Mouse (Mus musculus) stomach, postnatal 0 days (tissue): ENCODE results near the gene Calm3. TPM values are rescaled to one million over a fixed set of nuclear protein-coding genes. Genes with fewer than 3 reads are reported as not detected.

Source experiments
- ATAC-seq: fragments of 200-750 bp; cut with Nextera tagmentation; 2 replicates; pipeline ENCODE4 v1.8.0; 2017; ENCODE audit not compliant: low FRiP score, low TSS enrichment
- DNase-seq: peaks from one replicate; pipeline ENCODE4 v3.0.0-alpha.2; 2016; ENCODE audit warnings: low spot score
- H3K27ac ChIP-seq: fragments of 300-500 bp; sonication (generic); replicated peaks from 2 replicates; pipeline ENCODE4 v1.5.1; 2014; ENCODE audit warnings: mild to moderate bottlenecking, control low read depth
- H3K27me3 ChIP-seq: fragments of 300-500 bp; sonication (generic); 2 replicates; pipeline ENCODE4 v1.6.1; 2014; ENCODE audit warnings: low read length; ENCODE audit not compliant: control insufficient read depth, insufficient read depth
- H3K36me3 ChIP-seq: fragments of 300-500 bp; sonication (generic); 2 replicates; pipeline ENCODE4 v1.6.1; 2014; ENCODE audit warnings: low read length, mixed read lengths; ENCODE audit not compliant: control insufficient read depth, insufficient read depth
- H3K4me1 ChIP-seq: fragments of 300-500 bp; sonication (generic); replicated peaks from 2 replicates; pipeline ENCODE4 v1.6.1; 2014; ENCODE audit warnings: antibody characterized with exemption; ENCODE audit not compliant: control insufficient read depth, insufficient read depth
- H3K4me2 ChIP-seq: fragments of 300-500 bp; sonication (generic); replicated peaks from 2 replicates; pipeline ENCODE4 v1.6.1; 2014; ENCODE audit warnings: low read depth, mild to moderate bottlenecking, control low read depth, moderate library complexity
- H3K4me3 ChIP-seq: fragments of 300-500 bp; sonication (generic); 2 replicates; pipeline ENCODE4 v1.5.1; 2014; ENCODE audit warnings: low read depth, low read length, control low read depth
- H3K9ac ChIP-seq: fragments of 300-500 bp; sonication (generic); 2 replicates; pipeline ENCODE4 v1.6.1; 2014; ENCODE audit warnings: mild to moderate bottlenecking, low read length, control low read depth, mixed read lengths
- H3K9me3 ChIP-seq: fragments of 300-500 bp; sonication (generic); 2 replicates; pipeline ENCODE4 v1.6.1; 2016; ENCODE audit warnings: low read length; ENCODE audit not compliant: control insufficient read depth
- CTCF ChIP-seq: IDR thresholded peaks from 2 replicates; pipeline ENCODE4 v1.5.1; 2016; ENCODE audit warnings: antibody characterized with exemption, low read depth, mild to moderate bottlenecking, moderate library complexity
- EP300 ChIP-seq: optimal IDR thresholded peaks from 2 replicates; pipeline ENCODE3; 2016; ENCODE audit warnings: antibody characterized with exemption
- WGBS: fragments of 180-500 bp; shearing (Covaris S2); extraction: QIAGEN DNeasy Blood & Tissue Kit; methylation state at CpG from one replicate; pipeline ENCODE4 v1.1.7; 2014; 5-methylcytosine and 5-hydroxymethylcytosine counted together
- polyA plus RNA-seq: library from polyadenylated mRNA; unstranded; fragments of >200 nt; fragmentation: Nextera tagmentation; extraction: Ambion mirVana; gene quantifications from 2 replicates; pipeline ENCODE4 v1.2.1, GENCODE M21; 2015

The Calm3 gene
- polyA plus RNA-seq, 1 experiment from 2014 or later, result 49.1 TPM

DNA sequence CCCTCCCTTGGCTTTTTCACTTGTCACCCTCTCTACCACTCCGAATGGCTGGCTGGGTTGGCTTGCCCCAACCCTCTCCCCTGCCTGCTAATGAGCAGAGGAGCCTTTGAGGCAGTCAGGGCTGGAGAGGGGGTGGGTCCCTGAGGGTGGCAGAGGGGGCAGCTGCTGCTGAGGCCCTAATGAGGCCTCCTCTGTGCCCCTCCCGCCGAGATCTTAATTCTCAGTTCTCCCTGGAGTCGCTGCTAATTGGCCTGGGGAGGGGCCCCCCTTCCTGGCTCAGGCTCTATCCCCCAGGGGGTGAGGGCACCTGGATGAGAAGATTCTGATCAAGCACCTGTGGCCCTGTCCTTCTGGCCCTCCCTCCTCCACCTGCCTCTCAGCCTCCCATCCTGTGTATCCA, 29.6 kb downstream of the Calm3 start:
- DNase-seq (no peak), ATAC-seq (no peak)
- H3K9me3 ChIP-seq, result no peaks in the 10 kb centered on the region
- no peak overlapping the region for H3K4me3 ChIP-seq
- no peak overlapping the region for H3K27ac ChIP-seq
- WGBS, result 21% methylated on average over 4 of the region's 4 CpGs
- H3K9ac ChIP-seq, result no peak overlapping the region; the same call in 1 of the 2 replicates
- H3K4me2 ChIP-seq, result no peak overlapping the region
- TF ChIP-seq EP300, result no peak
- no peak for TF ChIP-seq CTCF
- H3K27me3 ChIP-seq, result no peaks in the 10 kb centered on the region
- H3K36me3 ChIP-seq, result no peaks in the 10 kb centered on the region
- H3K4me1 ChIP-seq, result no peaks in the 10 kb centered on the region; the same call in 1 of the 2 replicates

DNA sequence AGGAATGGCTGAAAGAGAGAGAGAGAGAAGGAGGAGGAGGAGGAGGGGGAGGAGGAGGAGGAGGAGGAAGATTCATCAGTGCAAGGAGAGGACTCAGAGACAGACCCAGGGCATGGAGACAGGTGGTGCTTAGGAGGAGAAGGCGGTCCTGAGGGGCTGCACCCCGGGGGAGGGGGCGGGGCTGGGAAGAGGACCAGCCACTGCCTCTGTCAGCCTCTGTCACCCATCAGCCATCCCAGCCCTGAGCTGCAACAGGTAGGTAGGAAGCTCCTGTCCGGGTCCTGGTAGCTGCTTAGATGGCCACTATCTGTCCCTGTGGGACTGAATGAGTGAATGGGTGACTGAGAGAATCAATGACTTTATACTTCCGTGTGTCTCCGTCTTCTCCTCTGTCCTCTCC, 30.3 kb downstream of the Calm3 start:
- Histone ChIP-seq H3K9me3 (no peaks in the 10 kb centered on the region), H3K4me1 (no peaks in the 10 kb centered on the region; the same call in 1 of the 2 replicates), H3K27me3 (no peaks in the 10 kb centered on the region), H3K27ac (no peak overlapping the region), H3K9ac (no peak overlapping the region), H3K36me3 (no peaks in the 10 kb centered on the region), H3K4me3 (no peak overlapping the region), H3K4me2 (no peak overlapping the region)
- DNase-seq (no peak), ATAC-seq (no peak)
- 29% methylated on average over 6 of the region's 6 CpGs for WGBS
- TF ChIP-seq CTCF (no peak), EP300 (no peak)

GRCm38 (mm10) chr7:16892352-16892730, 31.6 kb downstream of the Calm3 start:
- Histone ChIP-seq H3K4me2 (peak overlapping the region; percentile 58), H3K36me3 (no peaks in the 10 kb centered on the region), H3K27ac (no peak overlapping the region), H3K4me3 (peak overlapping the region; percentile 33; the same call in 1 of the 2 replicates), H3K9ac (no peak overlapping the region), H3K27me3 (no peaks in the 10 kb centered on the region), H3K9me3 (no peaks in the 10 kb centered on the region), H3K4me1 (no peaks in the 10 kb centered on the region; the same call in 1 of the 2 replicates)
- ATAC-seq (no peak; the same call in 1 of the 2 replicates), DNase-seq (no peak)
- 41% methylated on average over 9 of the region's 9 CpGs for WGBS
- TF ChIP-seq CTCF (no peak), EP300 (no peak)

DNA sequence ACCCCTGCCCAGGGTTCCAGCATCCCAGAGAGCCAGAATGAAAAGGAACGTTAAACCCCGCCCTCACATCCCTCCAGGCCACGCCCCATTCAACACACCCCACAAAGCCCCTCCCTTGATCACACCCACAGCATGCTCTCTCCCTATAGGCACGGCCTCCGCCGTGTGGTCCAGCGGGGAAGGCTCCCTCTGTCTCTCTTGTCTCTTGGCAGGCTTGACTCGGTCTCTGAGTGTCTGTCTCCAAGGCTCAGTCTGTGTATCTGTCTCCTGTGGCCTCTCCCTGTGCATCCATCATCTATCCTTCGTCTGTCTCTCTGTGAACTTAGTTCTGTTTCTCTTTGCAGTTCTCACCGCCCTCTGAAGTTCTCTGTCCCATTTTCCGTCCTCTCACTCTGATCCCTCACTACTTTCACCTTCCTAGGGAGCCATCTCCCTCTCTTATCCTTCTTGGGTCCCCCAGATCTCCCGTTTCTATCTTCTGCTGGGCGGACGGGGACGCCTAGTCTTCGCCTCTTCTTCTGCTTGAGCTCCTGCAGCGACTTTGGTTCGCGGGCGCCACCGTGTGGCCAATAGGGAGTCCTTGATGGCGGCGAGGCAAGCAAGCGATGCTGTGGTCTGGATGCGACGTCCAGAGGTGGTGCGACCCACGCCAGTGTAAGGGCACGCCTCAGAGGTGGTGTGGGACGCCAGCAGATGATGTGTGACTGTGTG, 32.1 kb downstream of the Calm3 start, which contains the start of gene Gng8:
TSS of gene Gng8 (plus strand) at position 146 of the 711 bp plus-strand sequence.
- Histone ChIP-seq H3K4me2 (peak within 1 kb of the TSS; percentile 58), H3K4me3 (peak within 1 kb of the TSS; percentile 33), H3K27ac (peak within 1 kb of the TSS; percentile 91), H3K9ac (no peak within 1 kb of the TSS; the same call in 1 of the 2 replicates), H3K36me3 (no peaks in the 10 kb centered on the region), H3K4me1 (no peaks in the 10 kb centered on the region; the same call in 1 of the 2 replicates), H3K27me3 (no peaks in the 10 kb centered on the region), H3K9me3 (no peaks in the 10 kb centered on the region)
- TF ChIP-seq CTCF (peak; percentile 98), EP300 (no peak)
- peak; percentile 85 for DNase-seq
- peak; percentile 86 for ATAC-seq
- under 1% methylated on average over 30 of the region's 30 CpGs for WGBS

DNA sequence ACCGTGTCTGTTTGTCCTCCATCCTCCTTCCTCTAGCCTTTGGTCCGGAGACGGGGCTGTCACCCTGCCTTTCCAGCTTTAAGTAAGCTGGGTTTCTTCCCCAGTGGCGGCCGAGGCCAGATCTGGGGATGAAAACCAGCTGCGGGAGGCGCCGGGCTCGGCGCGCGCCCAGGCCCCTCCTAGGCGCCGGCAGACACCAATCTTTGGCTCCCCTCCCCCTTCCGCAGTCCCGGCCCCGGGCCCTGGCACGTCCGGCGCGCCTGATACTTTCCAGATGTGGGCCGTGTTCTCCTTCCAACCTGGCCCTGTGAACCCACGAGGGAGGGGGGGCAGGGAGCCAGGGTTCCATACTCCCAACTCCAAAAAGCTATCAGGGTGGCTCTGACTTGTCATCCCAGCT, 33.0 kb downstream of the Calm3 start:
- H3K4me3 ChIP-seq, result 0 out of 2 replicates have a peak overlapping the region, but pooled peaks have one; percentile 33
- TF ChIP-seq CTCF (no peak), EP300 (peak; percentile 86)
- ATAC-seq (peak; percentile 75; the same call in 1 of the 2 replicates), DNase-seq (peak; percentile 78)
- H3K36me3 ChIP-seq, result peaks cover 3% of the 10 kb centered on the region; the same call in 1 of the 2 replicates
- H3K4me2 ChIP-seq, result peak overlapping the region; percentile 58
- H3K9me3 ChIP-seq, result peaks cover 2% of the 10 kb centered on the region
- WGBS, result 2% methylated on average over 20 of the region's 23 CpGs
- peak overlapping the region; percentile 91 for H3K27ac ChIP-seq
- no peak overlapping the region; the same call in 1 of the 2 replicates for H3K9ac ChIP-seq
- H3K27me3 ChIP-seq, result no peaks in the 10 kb centered on the region
- no peaks in the 10 kb centered on the region; the same call in 1 of the 2 replicates for H3K4me1 ChIP-seq

DNA sequence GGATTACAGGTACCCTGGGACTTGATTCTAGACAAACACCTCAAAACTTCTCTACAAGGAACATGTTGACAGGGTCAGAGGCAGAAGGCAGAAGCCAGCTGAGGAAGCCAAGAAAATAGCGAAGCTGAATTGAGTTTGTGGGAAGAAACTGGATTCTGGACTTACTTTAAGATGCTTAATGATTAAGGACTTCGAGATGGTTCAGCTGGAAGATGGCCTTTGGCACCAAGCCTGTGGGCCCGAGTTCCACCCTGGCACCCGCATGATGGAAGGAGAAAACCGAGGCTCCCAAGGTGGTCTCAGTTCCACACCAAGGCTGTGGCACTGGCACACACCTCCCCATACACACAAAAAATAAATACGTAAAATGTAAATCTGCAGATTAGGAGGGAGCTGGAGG, 33.4 kb downstream of the Calm3 start:
- Histone ChIP-seq H3K4me2 (peak overlapping the region; percentile 58), H3K9ac (no peak overlapping the region; the same call in 1 of the 2 replicates), H3K27ac (peak overlapping the region; percentile 91), H3K4me3 (no peak overlapping the region), H3K9me3 (peaks cover 6% of the 10 kb centered on the region), H3K36me3 (peaks cover 7% of the 10 kb centered on the region; the same call in 1 of the 2 replicates), H3K27me3 (no peaks in the 10 kb centered on the region), H3K4me1 (no peaks in the 10 kb centered on the region; the same call in 1 of the 2 replicates)
- 27% methylated on average over 6 of the region's 6 CpGs for WGBS
- TF ChIP-seq CTCF (no peak), EP300 (no peak)
- DNase-seq, result no peak
- ATAC-seq, result no peak
